Mouse (Mus musculus) liver, postnatal 0 days (tissue): ENCODE measurements at regions not wholly inside any gene's neighbourhood (a gene's known extent, or its start where the extent isn't known, plus 50 kb on each side); places are given as distances from the start of the nearest gene placed in this dataset.

Experiments used
- ATAC-seq: fragments of 200-750 bp; cut with Nextera tagmentation; 2 replicates; pipeline ENCODE4 v1.8.0; 2017; ENCODE audit warnings: mild to moderate bottlenecking, moderate library complexity
- DNase-seq: peaks from one replicate; pipeline ENCODE4 v3.0.0-alpha.2; 2016
- H3K27ac ChIP-seq: fragments of 300-500 bp; sonication (generic); 2 replicates; pipeline ENCODE4 v1.5.1; 2014; ENCODE audit warnings: antibody characterized with exemption, moderate library complexity, mild to moderate bottlenecking, low read depth
- H3K27me3 ChIP-seq: fragments of 300-500 bp; sonication (generic); 2 replicates; pipeline ENCODE4 v1.6.1; 2014; ENCODE audit warnings: low read length, control low read depth, mixed read lengths; ENCODE audit not compliant: insufficient read depth
- H3K36me3 ChIP-seq: fragments of 300-500 bp; sonication (generic); replicated peaks from 2 replicates; pipeline ENCODE4 v1.6.1; 2014; ENCODE audit warnings: mild to moderate bottlenecking, control low read depth, low read length, moderate library complexity, mixed read lengths; ENCODE audit not compliant: insufficient read depth
- H3K4me1 ChIP-seq: fragments of 300-500 bp; sonication (generic); 2 replicates; pipeline ENCODE4 v1.6.1; 2014; ENCODE audit warnings: antibody characterized with exemption, mild to moderate bottlenecking, control low read depth; ENCODE audit not compliant: insufficient read depth
- H3K4me2 ChIP-seq: fragments of 300-500 bp; sonication (generic); 2 replicates; pipeline ENCODE4 v1.6.1; 2014; ENCODE audit warnings: low read depth, mild to moderate bottlenecking, low read length, moderate library complexity, mixed read lengths
- H3K4me3 ChIP-seq: fragments of 300-500 bp; sonication (generic); 2 replicates; pipeline ENCODE4 v1.5.1; 2014; ENCODE audit warnings: low read depth, low read length
- H3K9ac ChIP-seq: fragments of 300-500 bp; sonication (generic); replicated peaks from 2 replicates; pipeline ENCODE4 v1.6.1; 2014; ENCODE audit warnings: mild to moderate bottlenecking, moderate library complexity
- H3K9me3 ChIP-seq: fragments of 300-500 bp; sonication (generic); 2 replicates; pipeline ENCODE4 v1.6.1; 2016; ENCODE audit warnings: mild to moderate bottlenecking, control low read depth, low read length, mixed read lengths
- CTCF ChIP-seq: sonication (generic); IDR thresholded peaks from 2 replicates; pipeline ENCODE4 v1.5.1; 2016; ENCODE audit warnings: antibody characterized with exemption, low read depth
- EP300 ChIP-seq: IDR thresholded peaks from 2 replicates; pipeline ENCODE4 v1.6.1; 2016; ENCODE audit warnings: antibody characterized with exemption, low read depth, mild to moderate bottlenecking
- WGBS: fragments of 180-500 bp; shearing (Covaris S2); extraction: QIAGEN DNeasy Blood & Tissue Kit; methylation state at CpG from one replicate; pipeline ENCODE4 v1.1.7; 2014; ENCODE audit not compliant: insufficient replicate concordance; 5-methylcytosine and 5-hydroxymethylcytosine counted together

- Histone ChIP-seq H3K9me3 (no peaks in the 10 kb centered on the region), H3K9ac (no peak overlapping the region), H3K36me3 (no peaks in the 10 kb centered on the region), H3K27ac (no peak overlapping the region), H3K4me3 (no peak overlapping the region), H3K4me2 (no peak overlapping the region), H3K27me3 (no peaks in the 10 kb centered on the region), H3K4me1 (no peaks in the 10 kb centered on the region)
- 54% methylated on average over 13 of the region's 13 CpGs for WGBS
- ATAC-seq = no peak
- no peak for TF ChIP-seq CTCF
- no peak for TF ChIP-seq EP300
- no peak for DNase-seq
These were observed 70.9 kb downstream of the Asb1 start for GRCm38 (mm10) chr1:91611281-91611680.

DNA sequence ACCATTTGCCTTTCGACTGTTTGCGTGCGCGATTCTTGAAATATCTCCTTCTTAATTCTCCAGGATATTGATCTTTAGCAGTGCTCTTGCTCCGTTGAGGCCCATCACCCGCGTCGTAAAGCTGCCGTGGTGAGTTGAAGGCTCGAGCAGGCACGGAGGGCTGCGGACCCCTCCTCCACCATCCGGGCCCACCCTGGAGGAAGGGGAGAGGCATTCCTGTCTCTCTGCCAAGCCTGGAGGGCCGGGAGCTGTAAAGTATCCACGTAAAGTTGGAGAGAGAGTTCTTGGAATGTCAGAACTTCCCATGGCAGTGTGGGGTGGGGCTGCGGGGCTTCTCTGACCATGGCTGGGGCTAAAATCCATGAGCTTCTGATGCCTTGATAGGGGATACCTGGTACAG, 71.3 kb downstream of the Asb1 start:
- Histone ChIP-seq H3K4me2 (no peak overlapping the region), H3K27ac (no peak overlapping the region), H3K4me3 (no peak overlapping the region), H3K36me3 (no peaks in the 10 kb centered on the region), H3K9me3 (no peaks in the 10 kb centered on the region), H3K27me3 (no peaks in the 10 kb centered on the region), H3K4me1 (no peaks in the 10 kb centered on the region), H3K9ac (no peak overlapping the region)
- no peak for DNase-seq
- WGBS = 58% methylated on average over 16 of the region's 16 CpGs
- TF ChIP-seq CTCF (no peak), EP300 (no peak)
- ATAC-seq = no peak

DNA sequence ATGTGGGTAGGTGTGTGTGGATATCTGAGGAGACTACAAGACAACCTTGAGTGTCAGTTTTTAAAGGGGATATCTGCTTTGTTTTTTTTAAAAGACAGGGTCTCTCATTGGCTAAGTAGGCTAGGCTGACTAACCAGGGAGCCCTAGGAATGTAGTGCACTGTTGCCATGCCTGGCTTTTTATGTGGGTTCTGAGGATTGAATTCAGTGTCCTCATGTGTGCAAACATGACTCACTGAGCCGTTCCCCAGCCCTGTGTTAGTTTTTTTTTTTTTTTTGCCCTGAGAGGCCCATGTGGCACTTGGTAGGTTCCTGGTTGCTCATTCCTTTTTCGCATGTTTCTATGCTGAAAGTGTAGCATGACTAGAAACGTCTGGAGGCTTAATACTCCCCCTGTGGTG, 72.6 kb downstream of the Asb1 start:
- TF ChIP-seq EP300 = no peak
- no peak for TF ChIP-seq CTCF
- Histone ChIP-seq H3K4me3 (no peak overlapping the region), H3K4me1 (no peaks in the 10 kb centered on the region), H3K36me3 (no peaks in the 10 kb centered on the region), H3K9ac (no peak overlapping the region), H3K9me3 (no peaks in the 10 kb centered on the region), H3K27ac (no peak overlapping the region), H3K27me3 (no peaks in the 10 kb centered on the region), H3K4me2 (no peak overlapping the region)
- ATAC-seq (no peak), DNase-seq (no peak)
- WGBS = 43% methylated on average over 3 of the region's 3 CpGs

DNA sequence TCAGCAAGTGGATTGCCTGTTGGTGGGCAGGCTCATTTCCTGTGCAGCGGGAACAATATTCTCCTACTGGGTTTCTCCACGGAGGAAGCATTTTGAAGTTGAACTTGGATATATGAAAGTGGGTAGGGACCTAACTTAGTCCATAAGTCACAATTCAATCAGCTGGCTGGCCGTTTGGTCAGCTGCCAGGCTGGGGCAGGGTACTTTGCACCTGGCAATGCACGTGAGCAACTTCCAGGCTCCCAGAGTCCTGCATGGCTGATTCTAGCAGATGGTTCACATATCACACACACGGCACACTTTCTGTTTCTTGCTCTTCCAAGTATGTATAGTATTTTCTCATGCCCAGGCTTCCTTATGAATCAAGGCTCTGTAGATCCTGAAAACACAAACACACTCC, 75.1 kb downstream of the Asb1 start:
- no peaks in the 10 kb centered on the region for H3K4me1 ChIP-seq
- no peak overlapping the region for H3K4me3 ChIP-seq
- 57% methylated on average over 5 of the region's 5 CpGs for WGBS
- ATAC-seq (no peak), DNase-seq (no peak)
- H3K27me3 ChIP-seq = no peaks in the 10 kb centered on the region
- no peaks in the 10 kb centered on the region for H3K9me3 ChIP-seq
- no peak overlapping the region for H3K9ac ChIP-seq
- no peak for TF ChIP-seq EP300
- TF ChIP-seq CTCF = no peak
- no peak overlapping the region for H3K4me2 ChIP-seq
- no peaks in the 10 kb centered on the region for H3K36me3 ChIP-seq
- no peak overlapping the region for H3K27ac ChIP-seq

DNA sequence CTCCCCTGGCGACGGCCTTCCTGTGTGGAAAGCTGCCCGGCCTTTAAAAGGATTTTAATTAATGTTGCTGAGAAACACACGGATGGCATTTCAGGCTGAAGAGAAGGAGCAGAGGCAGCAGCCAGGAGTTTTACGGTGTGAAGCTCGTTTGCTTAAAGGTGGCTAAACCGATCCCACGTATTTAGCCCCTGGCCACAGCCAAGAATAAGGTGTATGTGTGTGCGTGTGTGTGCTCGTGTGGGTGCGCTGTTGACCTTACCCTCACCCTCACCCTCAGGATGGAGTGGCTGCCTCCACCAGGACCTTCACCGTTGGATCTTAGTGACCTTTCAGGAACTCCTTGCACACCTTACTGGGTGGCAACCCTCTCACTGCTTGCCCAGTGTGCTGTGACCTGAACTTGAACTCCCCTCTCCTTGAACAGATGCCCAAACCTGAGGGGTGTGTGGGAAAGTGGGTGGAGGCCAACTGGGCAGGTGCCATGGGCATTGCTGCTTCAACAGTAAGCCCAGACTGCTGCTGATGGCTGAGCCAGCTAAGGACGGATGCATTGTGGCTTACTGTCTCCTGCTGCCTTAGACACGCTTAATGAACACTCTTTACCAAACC, 78.3 kb downstream of the Asb1 start:
- no peak overlapping the region for H3K9ac ChIP-seq
- H3K36me3 ChIP-seq = no peaks in the 10 kb centered on the region
- H3K4me2 ChIP-seq = no peak overlapping the region
- no peaks in the 10 kb centered on the region for H3K9me3 ChIP-seq
- no peaks in the 10 kb centered on the region for H3K27me3 ChIP-seq
- WGBS = 80% methylated on average over 14 of the region's 14 CpGs
- TF ChIP-seq CTCF (no peak), EP300 (no peak)
- no peaks in the 10 kb centered on the region for H3K4me1 ChIP-seq
- DNase-seq (no peak), ATAC-seq (no peak)
- no peak overlapping the region for H3K4me3 ChIP-seq
- no peak overlapping the region for H3K27ac ChIP-seq

DNA sequence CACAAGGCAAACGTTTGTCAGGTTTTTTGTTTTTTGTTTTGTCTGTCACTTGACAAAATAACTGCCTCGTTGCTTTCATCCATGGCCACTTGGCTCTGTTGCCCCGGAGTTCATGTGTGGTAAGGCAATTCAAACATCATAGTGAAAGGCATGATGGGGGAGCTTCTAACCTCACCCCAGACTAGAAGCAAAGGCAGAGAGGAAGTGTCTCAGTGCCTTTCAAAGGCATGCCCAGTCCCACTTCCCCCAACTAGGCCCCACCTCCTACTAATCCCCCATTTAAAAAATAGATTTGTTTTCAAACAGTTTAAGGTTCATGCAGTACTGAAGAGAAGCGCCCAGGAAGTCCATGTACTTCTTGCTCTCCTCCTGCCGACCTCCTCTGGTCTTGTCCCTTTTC, 80.8 kb downstream of the Asb1 start:
- Histone ChIP-seq H3K4me2 (no peak overlapping the region), H3K9ac (no peak overlapping the region), H3K9me3 (no peaks in the 10 kb centered on the region), H3K36me3 (no peaks in the 10 kb centered on the region), H3K4me1 (no peaks in the 10 kb centered on the region), H3K27me3 (no peaks in the 10 kb centered on the region), H3K4me3 (no peak overlapping the region), H3K27ac (no peak overlapping the region)
- WGBS = 51% methylated on average over 5 of the region's 5 CpGs
- DNase-seq (no peak), ATAC-seq (no peak)
- no peak for TF ChIP-seq EP300
- no peak for TF ChIP-seq CTCF

DNA sequence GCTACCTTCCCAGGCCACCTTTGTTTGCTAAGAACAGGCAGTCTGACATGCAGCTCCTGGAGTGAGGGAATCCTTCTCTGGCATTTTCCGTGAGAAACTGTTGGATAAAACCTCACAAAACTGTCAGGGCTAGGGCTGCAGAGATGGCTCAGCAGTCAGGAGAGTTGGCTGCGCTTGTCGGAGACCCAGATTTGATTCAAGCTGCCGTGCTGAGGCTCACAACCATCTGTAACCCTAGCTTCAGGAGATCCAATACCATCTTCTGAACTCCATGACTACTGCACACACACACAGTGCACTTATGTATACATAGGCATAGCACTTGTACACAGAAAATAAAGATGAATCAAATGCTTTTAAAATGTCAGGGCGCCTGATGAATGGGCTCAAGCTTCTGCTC, 82.5 kb downstream of the Asb1 start:
- H3K4me1 ChIP-seq = no peaks in the 10 kb centered on the region
- H3K9ac ChIP-seq = no peak overlapping the region
- TF ChIP-seq EP300 (no peak), CTCF (no peak)
- H3K27ac ChIP-seq = no peak overlapping the region
- no peak overlapping the region for H3K4me2 ChIP-seq
- ATAC-seq (no peak), DNase-seq (no peak)
- H3K36me3 ChIP-seq = no peaks in the 10 kb centered on the region
- H3K4me3 ChIP-seq = no peak overlapping the region
- H3K27me3 ChIP-seq = no peaks in the 10 kb centered on the region
- 80% methylated on average over 5 of the region's 5 CpGs for WGBS
- H3K9me3 ChIP-seq = no peaks in the 10 kb centered on the region
